Comparison of ENCODE assay signal across 8 mouse cellular contexts in genomic region chr17:9167161-9167560, GRCm38 (mm10).
DNase-seq lines count a peak whose midpoint lies in the region; ATAC-seq and TF ChIP-seq lines count a peak whose summit lies in the region.

No protein-coding gene starts in this region.

- no peaks in the 10 kb centered on the region for H3K79me3 ChIP-seq in C2C12 (ENCODE audit: low read depth)

- WGBS in forebrain, embryonic 10.5 days: 0% methylated on average over 10 of the region's 10 CpGs

- H3K27ac ChIP-seq in forebrain, embryonic 10.5 days: peak overlapping the region; percentile 84

- H3K79me2 ChIP-seq in C2C12 (ENCODE audit: control insufficient read depth, insufficient read depth): no peaks in the 10 kb centered on the region

- no peaks in the 10 kb centered on the region for H3K9me3 ChIP-seq in forebrain, embryonic 10.5 days

- DNase-seq in adrenal gland, postnatal 36 days: peak; percentile 36 to 69
- no peak for DNase-seq in forebrain, embryonic 10.5 days (ENCODE audit: extremely low spot score, low spot score)
- DNase-seq in layer of hippocampus, adult 8-10 months (ENCODE audit: low spot score in 2 of 2): peak; percentile 54 to 56
- DNase-seq in lung, adult 18-20 months: peak; percentile 5 to 14
- peak; percentile 72 to 77 for DNase-seq in right cerebral cortex, adult 2 months (ENCODE audit: low spot score in 2 of 2)

- TF ChIP-seq CTCF in C2C12 (IDR thresholded peaks at IDR 0.05; ENCODE audit: control insufficient read depth, insufficient read depth, insufficient read length): peak; percentile 48

- no peaks in the 10 kb centered on the region for H3K36me3 ChIP-seq in C2C12 (ENCODE audit: control insufficient read depth, insufficient read depth)
- H3K36me3 ChIP-seq in forebrain, embryonic 10.5 days (replicated peaks): no peaks in the 10 kb centered on the region

- peak; percentile 41 to 62; a peak in 3 of 4 replicates for ATAC-seq in hematopoietic stem cell, adult 5-6 weeks (replicated peaks in 1 of 2; ENCODE audit: insufficient read depth in 1 of 2, low FRiP score in 2 of 2, low TSS enrichment in 1 of 2, low read depth in 1 of 2, poor library complexity in 2 of 2, severe bottlenecking in 2 of 2)
- ATAC-seq in monocyte, adult 5-6 weeks (replicated peaks; ENCODE audit: insufficient number of reproducible peaks, low FRiP score, low TSS enrichment, poor library complexity, severe bottlenecking): no peak

- no peak overlapping the region for H3K4me3 ChIP-seq in C2C12 (ENCODE audit: insufficient read depth, poor library complexity, severe bottlenecking)
- peak overlapping the region; percentile 59 for H3K4me3 ChIP-seq in forebrain, embryonic 10.5 days

- no peaks in the 10 kb centered on the region for H3K27me3 ChIP-seq in C2C12 (ENCODE audit: control insufficient read depth, insufficient read depth, insufficient read length)
- H3K27me3 ChIP-seq in forebrain, embryonic 10.5 days (ENCODE audit: poor library complexity, severe bottlenecking): peaks cover 14% of the 10 kb centered on the region

- peaks cover 23% of the 10 kb centered on the region for H3K4me1 ChIP-seq in forebrain, embryonic 10.5 days

- no peak overlapping the region for H3ac ChIP-seq in C2C12 (ENCODE audit: control insufficient read depth, insufficient read length, low read depth)

TF ChIP-seq in C2C12, 6 proteins besides CTCF, POLR2A, EP300 and RAD21:
- TF ChIP-seq USF1 (IDR thresholded peaks at IDR 0.05; ENCODE audit: low read depth) (no peak), MYOG (IDR thresholded peaks at IDR 0.05; ENCODE audit: control insufficient read depth, extremely low read depth, insufficient read length) (no peak), MAX (IDR thresholded peaks at IDR 0.05) (no peak), CEBPB (IDR thresholded peaks at IDR 0.05; ENCODE audit: low read depth) (no peak), MYOD1 (IDR thresholded peaks at IDR 0.05; ENCODE audit: control insufficient read depth, insufficient read length, low read depth) (no peak), FOSL1 (IDR thresholded peaks at IDR 0.05; ENCODE audit: insufficient read depth, low read length, poor library complexity, severe bottlenecking) (no peak)
